Mouse (Mus musculus): ENCODE data around the gene Olfr224.

GRCm38 (mm10) chr11:58578636-58579035 lies 8.3 kb upstream of the Olfr224 start:
- no peak for TF ChIP-seq POLR2A (IDR thresholded peaks at IDR 0.05; ENCODE audit: control insufficient read depth in 1 of 2, insufficient read depth in 1 of 2, low read depth in 1 of 2, low read length in 2 of 2, poor library complexity in 1 of 2)
- TF ChIP-seq SIN3A (IDR thresholded peaks at IDR 0.05; ENCODE audit: low read length) = no peak
- no peak for TF ChIP-seq RAD21 (IDR thresholded peaks at IDR 0.05; ENCODE audit: low read depth, low read length)
- TF ChIP-seq CTCF (IDR thresholded peaks at IDR 0.05 in 2 of 3, conservative IDR thresholded peaks at IDR 0.05 in 1 of 3; ENCODE audit: control insufficient read depth in 1 of 3, insufficient read depth in 1 of 3, low read depth in 2 of 3, low read length in 3 of 3, poor library complexity in 1 of 3, severe bottlenecking in 1 of 3) = no peak
- TF ChIP-seq ZMIZ1 (IDR thresholded peaks at IDR 0.05; ENCODE audit: low read depth, low read length) = no peak
- TF ChIP-seq MAZ (IDR thresholded peaks at IDR 0.05; ENCODE audit: low read depth, low read length) = no peak
- TF ChIP-seq USF2 (IDR thresholded peaks at IDR 0.05; ENCODE audit: borderline replicate concordance in 1 of 2, insufficient read depth in 1 of 2, low read depth in 1 of 2, low read length in 2 of 2) = no peak
